Mouse (Mus musculus): Measurements from ENCODE around the gene Hoxb5. TPM values are rescaled to one million over a fixed set of nuclear protein-coding genes. Genes with fewer than 3 reads are reported as not detected.

The Hoxb5 gene
- polyA plus RNA-seq, 1 experiment from 2014 or later: 0.38 TPM

GRCm38 (mm10) chr11:96311520-96312417 lies 8.6 kb downstream of the Hoxb5 start:
- Histone ChIP-seq H3K4me1 (no peaks in the 10 kb centered on the region), H3K36me3 (no peaks in the 10 kb centered on the region), H3K27me3 (peaks cover 98% of the 10 kb centered on the region), H3K4me3 (peak overlapping the region; percentile 6; the same call in 1 of the 2 replicates), H3K9ac (no peak overlapping the region), H3K27ac (no peak overlapping the region), H3K9me3 (no peaks in the 10 kb centered on the region), H3K4me2 (replicated peaks) (no peak overlapping the region)
- 2% methylated on average over 31 of the region's 31 CpGs for WGBS
- ATAC-seq (ENCODE audit: insufficient number of reproducible peaks, insufficient read depth, low FRiP score, low TSS enrichment): 0 out of 2 replicates have a peak, but pooled peaks have one; percentile 47

DNA sequence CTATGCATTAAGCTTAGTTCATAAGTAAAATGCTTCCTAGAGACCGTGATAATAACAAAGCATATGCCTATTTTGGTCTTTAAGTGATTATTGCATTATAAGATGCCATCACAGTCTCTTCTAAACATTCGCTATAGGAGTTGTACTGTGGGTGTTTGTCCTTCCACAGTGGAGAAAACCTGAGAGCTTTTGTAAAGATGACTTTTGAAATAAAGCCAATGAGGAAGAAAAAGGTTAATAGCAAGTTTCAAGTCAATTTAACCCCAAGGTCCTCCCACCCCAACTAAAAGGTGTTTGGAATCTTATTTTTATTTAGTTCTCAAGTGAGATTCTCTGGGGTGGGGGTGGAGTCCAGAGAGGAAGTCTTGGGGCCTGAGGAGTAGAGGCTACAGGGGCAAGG lies 10.0 kb downstream of the Hoxb5 start:
- no peak overlapping the region for H3K4me2 ChIP-seq (replicated peaks)
- H3K9ac ChIP-seq: no peak overlapping the region
- H3K27me3 ChIP-seq: peaks cover 96% of the 10 kb centered on the region
- H3K4me3 ChIP-seq: no peak overlapping the region
- no peaks in the 10 kb centered on the region for H3K36me3 ChIP-seq
- WGBS: 17% methylated on average over 2 of the region's 2 CpGs
- no peak overlapping the region for H3K27ac ChIP-seq
- no peaks in the 10 kb centered on the region for H3K4me1 ChIP-seq
- ATAC-seq (ENCODE audit: insufficient number of reproducible peaks, insufficient read depth, low FRiP score, low TSS enrichment): no peak
- H3K9me3 ChIP-seq: no peaks in the 10 kb centered on the region

- peaks cover 96% of the 10 kb centered on the region for H3K27me3 ChIP-seq
- H3K4me2 ChIP-seq (replicated peaks): no peak overlapping the region
- no peaks in the 10 kb centered on the region for H3K36me3 ChIP-seq
- H3K4me3 ChIP-seq: no peak overlapping the region
- H3K4me1 ChIP-seq: peaks cover 4% of the 10 kb centered on the region; the same call in 1 of the 2 replicates
- no peak overlapping the region for H3K27ac ChIP-seq
- WGBS: 7% methylated on average over 12 of the region's 12 CpGs
- H3K9ac ChIP-seq: no peak overlapping the region
- H3K9me3 ChIP-seq: no peaks in the 10 kb centered on the region
- ATAC-seq (ENCODE audit: insufficient number of reproducible peaks, insufficient read depth, low FRiP score, low TSS enrichment): no peak
Observed at GRCm38 (mm10) chr11:96313806-96314428, 10.8 kb downstream of the Hoxb5 start.

DNA sequence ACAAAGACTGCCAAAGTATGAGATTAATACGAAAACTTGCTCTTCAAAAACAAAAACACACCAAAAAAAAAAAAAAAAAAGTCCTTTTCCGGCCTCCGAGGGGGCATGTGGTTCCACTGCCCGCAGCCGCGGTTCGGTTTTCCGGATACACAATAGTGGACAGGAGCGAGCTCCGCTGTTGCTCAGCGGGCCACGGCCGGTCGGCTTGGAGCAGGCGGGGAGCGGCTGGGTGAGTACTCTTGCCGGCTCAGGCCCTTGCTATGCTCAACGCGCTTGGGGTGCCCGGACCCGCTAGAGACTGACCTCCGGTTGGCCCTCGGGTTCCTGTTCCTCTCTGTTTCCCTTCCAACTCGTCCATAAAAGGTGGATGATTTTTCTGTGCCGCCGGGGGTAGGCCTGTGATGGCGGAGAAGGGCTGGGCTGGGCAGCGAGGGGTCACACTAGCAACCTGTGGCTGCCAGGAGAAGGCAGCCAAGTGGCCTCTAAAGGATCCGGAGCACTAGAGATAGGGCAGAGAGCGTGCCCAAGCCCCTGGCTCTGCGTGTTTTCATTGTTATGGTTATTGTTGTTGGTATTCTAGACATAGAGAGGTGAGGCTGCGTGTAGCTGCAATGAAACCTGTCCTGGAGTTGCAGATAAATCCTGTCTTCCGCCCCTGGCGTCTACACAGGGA lies 11.7 kb downstream of the Hoxb5 start:
- H3K27ac ChIP-seq: no peak overlapping the region
- H3K9ac ChIP-seq: no peak overlapping the region
- WGBS: under 1% methylated on average over 34 of the region's 34 CpGs

DNA sequence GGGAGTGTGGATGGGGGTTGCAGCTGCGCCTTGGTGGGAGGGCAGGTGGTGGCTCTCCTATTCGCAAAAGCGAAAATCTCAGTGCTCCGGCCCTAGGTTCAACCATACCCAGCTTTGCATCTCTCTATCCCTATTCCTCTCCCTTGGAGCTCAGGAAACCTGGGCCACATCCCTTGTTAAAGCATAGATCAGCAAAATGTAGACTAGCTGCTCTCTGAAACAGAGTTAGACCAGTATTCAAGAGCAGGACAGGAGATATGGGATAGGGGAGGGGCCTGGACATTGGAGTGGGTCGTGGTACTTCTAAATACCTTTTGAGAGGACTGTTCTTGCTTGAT lies 12.2 kb downstream of the Hoxb5 start:
- H3K4me1 ChIP-seq: peaks cover 5% of the 10 kb centered on the region; the same call in 1 of the 2 replicates
- H3K9ac ChIP-seq: no peak overlapping the region
- H3K9me3 ChIP-seq: no peaks in the 10 kb centered on the region
- no peak overlapping the region for H3K27ac ChIP-seq
- no peak for ATAC-seq (ENCODE audit: insufficient number of reproducible peaks, insufficient read depth, low FRiP score, low TSS enrichment)
- WGBS: 0% methylated on average over 5 of the region's 5 CpGs
- H3K4me3 ChIP-seq: no peak overlapping the region
- H3K27me3 ChIP-seq: peaks cover 96% of the 10 kb centered on the region
- no peaks in the 10 kb centered on the region for H3K36me3 ChIP-seq
- H3K4me2 ChIP-seq (replicated peaks): no peak overlapping the region

More for the DNA sequence above, 11.7 kb downstream of the Hoxb5 start:
- no peak overlapping the region for H3K4me3 ChIP-seq
- H3K4me2 ChIP-seq (replicated peaks): no peak overlapping the region
- peaks cover 96% of the 10 kb centered on the region for H3K27me3 ChIP-seq
- H3K4me1 ChIP-seq: peaks cover 5% of the 10 kb centered on the region; the same call in 1 of the 2 replicates
- ATAC-seq (ENCODE audit: insufficient number of reproducible peaks, insufficient read depth, low FRiP score, low TSS enrichment): no peak
- no peaks in the 10 kb centered on the region for H3K36me3 ChIP-seq
- H3K9me3 ChIP-seq: no peaks in the 10 kb centered on the region

- H3K27ac ChIP-seq: no peak overlapping the region
- ATAC-seq (ENCODE audit: insufficient number of reproducible peaks, insufficient read depth, low FRiP score, low TSS enrichment): no peak
- H3K4me2 ChIP-seq (replicated peaks): no peak overlapping the region
- H3K4me3 ChIP-seq: no peak overlapping the region
- H3K27me3 ChIP-seq: peaks cover 96% of the 10 kb centered on the region
- no peak overlapping the region for H3K9ac ChIP-seq
- no peaks in the 10 kb centered on the region for H3K36me3 ChIP-seq
- 5% methylated on average over 18 of the region's 18 CpGs for WGBS
- peaks cover 5% of the 10 kb centered on the region; the same call in 1 of the 2 replicates for H3K4me1 ChIP-seq
- no peaks in the 10 kb centered on the region for H3K9me3 ChIP-seq
Observed at GRCm38 (mm10) chr11:96316696-96317607, 13.8 kb downstream of the Hoxb5 start.

DNA sequence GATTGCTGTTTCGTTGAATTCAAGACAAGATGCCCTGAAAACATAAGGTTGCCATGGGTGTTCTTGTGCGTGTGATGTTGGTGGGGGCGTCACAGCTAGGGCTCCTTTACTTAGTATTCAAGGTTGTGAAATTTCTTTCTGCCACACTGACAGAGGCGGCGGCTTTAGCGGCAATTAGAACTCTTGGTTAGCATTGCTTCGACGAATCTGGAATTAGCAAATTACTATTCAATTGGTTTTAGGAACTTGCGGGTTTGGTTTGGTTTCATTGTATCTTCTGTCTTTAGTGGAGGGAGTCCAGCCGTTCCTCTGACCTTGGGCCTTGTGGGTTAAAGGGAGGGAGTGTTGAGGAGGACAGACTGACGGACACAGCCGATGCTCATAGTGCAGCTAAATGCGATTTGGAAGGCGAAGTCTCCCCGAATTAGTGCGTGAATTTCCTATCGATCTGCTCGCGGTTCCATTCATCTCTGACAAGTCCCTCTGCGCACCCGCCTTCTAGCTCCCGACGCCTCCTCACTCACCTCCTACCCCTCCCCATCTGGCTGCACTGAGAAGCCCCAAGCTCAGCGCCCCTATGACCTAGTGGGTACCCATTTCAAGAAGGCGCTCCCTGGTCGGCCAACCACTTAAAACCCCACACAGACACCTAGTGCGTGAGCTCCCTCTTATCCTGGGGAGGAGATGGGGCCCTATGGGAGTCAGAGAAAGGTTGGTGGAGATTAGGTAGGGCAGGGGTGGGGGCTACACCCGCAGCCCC lies 14.7 kb downstream of the Hoxb5 start, which contains the start of gene Hoxb4:
Gene Hoxb4, plus strand, starts transcription at position 660 of the 760 bp plus-strand sequence.
- no peak within 1 kb of the TSS for H3K27ac ChIP-seq
- no peak within 1 kb of the TSS for H3K9ac ChIP-seq
- WGBS: under 1% methylated on average over 28 of the region's 28 CpGs

DNA sequence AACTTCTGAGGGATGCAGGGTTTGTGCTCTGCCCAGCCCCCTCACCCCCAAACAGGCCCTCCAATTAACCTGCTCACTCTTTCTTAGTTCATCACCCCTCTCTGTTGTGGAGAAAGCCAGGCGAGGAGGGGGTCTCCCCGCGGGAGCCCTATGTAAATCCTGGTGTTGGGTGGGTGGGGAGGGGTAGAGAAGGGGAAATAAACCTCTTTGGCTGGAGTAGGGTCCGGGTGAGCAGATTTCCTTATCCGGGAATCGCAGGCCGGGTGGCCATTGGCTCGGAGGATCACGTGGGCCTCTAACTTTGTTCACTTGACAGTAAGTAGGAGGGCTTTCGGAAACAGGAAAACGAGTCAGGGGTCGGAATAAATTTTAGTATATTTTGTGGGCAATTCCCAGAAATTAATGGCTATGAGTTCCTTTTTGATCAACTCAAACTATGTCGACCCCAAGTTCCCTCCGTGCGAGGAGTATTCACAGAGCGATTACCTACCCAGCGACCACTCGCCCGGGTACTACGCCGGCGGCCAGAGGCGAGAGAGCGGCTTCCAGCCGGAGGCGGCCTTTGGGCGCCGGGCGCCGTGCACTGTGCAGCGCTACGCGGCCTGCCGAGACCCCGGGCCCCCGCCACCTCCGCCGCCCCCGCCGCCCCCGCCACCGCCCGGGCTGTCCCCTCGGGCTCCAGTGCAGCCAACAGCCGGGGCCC lies 15.4 kb downstream of the Hoxb5 start:
- H3K27me3 ChIP-seq: peaks cover 96% of the 10 kb centered on the region
- H3K4me3 ChIP-seq: peak overlapping the region; percentile 31
- WGBS: 1% methylated on average over 42 of the region's 45 CpGs
- H3K27ac ChIP-seq: no peak overlapping the region
- H3K9ac ChIP-seq: no peak overlapping the region
- no peak for ATAC-seq (ENCODE audit: insufficient number of reproducible peaks, insufficient read depth, low FRiP score, low TSS enrichment)
- H3K36me3 ChIP-seq: no peaks in the 10 kb centered on the region
- no peaks in the 10 kb centered on the region for H3K9me3 ChIP-seq
- H3K4me1 ChIP-seq: peaks cover 5% of the 10 kb centered on the region; the same call in 1 of the 2 replicates
- peak overlapping the region; percentile 45 for H3K4me2 ChIP-seq (replicated peaks)

More for the DNA sequence above, 14.7 kb downstream of the Hoxb5 start, which contains the start of gene Hoxb4:
- Histone ChIP-seq H3K4me3 (peak within 1 kb of the TSS; percentile 31), H3K4me1 (peaks cover 5% of the 10 kb centered on the region; the same call in 1 of the 2 replicates), H3K4me2 (replicated peaks) (peak within 1 kb of the TSS; percentile 45), H3K27me3 (peaks cover 96% of the 10 kb centered on the region), H3K36me3 (no peaks in the 10 kb centered on the region), H3K9me3 (no peaks in the 10 kb centered on the region)
- no peak for ATAC-seq (ENCODE audit: insufficient number of reproducible peaks, insufficient read depth, low FRiP score, low TSS enrichment)

DNA sequence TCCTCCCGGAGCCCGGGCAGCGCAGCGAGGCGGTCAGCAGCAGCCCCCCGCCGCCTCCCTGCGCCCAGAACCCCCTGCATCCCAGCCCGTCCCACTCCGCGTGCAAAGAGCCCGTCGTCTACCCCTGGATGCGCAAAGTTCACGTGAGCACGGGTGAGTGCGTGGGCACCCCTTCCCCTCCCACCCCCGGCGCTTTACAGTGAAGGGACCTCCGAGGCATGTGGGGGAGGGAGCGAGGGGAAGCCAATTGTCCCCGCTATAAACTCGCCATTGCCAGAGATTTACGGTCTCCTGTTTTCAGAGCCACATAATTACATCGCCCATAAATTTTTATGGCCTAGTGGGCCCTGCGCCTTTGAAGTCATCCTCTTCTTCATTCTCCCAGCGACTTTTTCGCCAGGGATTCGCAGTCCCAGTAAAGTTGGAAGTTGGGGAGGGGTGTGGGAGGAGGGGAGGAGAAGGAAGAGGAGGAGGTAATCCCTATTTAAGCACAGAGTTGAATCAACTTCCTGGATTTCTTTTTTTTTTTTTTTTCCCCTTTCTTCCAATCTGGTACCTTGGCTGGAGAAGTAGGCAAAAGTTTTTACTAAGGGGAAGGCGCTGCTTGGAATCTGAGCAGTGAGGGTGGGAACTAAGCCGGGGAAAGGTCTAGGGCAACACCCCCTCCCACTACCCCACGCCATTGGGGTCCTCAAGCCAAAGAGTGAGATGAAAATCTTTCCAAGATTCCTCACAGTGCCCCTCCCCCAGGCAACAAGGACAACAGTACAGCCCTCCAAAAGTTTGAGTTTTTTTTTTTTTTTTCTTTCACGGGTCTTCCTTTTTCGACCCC lies 16.2 kb downstream of the Hoxb5 start:
- under 1% methylated on average over 34 of the region's 34 CpGs for WGBS
- Histone ChIP-seq H3K9me3 (no peaks in the 10 kb centered on the region), H3K27ac (no peak overlapping the region), H3K27me3 (peaks cover 96% of the 10 kb centered on the region), H3K36me3 (no peaks in the 10 kb centered on the region), H3K4me3 (peak overlapping the region; percentile 31), H3K4me1 (peaks cover 5% of the 10 kb centered on the region; the same call in 1 of the 2 replicates), H3K9ac (no peak overlapping the region), H3K4me2 (replicated peaks) (peak overlapping the region; percentile 45)
- ATAC-seq (ENCODE audit: insufficient number of reproducible peaks, insufficient read depth, low FRiP score, low TSS enrichment): no peak

Measured in embryonic facial prominence, embryonic 12.5 days (tissue).